Mouse (Mus musculus): ENCODE results near the gene Fam173a.

DNA sequence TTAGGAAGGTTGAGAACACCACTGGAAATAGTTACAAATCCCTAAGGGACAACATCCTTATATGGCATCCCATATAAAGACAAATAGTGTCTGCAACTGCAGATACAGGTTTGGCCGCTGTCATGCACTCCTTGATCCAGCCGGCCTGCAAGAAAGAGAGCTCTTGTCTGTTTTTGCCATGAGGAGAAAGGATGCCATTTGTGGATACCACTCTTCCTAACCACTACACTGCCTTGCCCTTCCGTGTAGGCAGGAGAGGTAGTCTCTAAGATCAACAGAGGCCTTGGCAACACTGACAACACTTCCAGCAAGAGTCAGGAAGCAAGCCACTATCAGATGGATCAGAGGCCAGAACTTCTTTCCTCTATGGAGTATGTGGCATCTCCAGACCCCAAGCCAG is 6.4 kb downstream of the Fam173a start, which contains the start of gene Ccdc78:
- no peak for TF ChIP-seq POLR2A (IDR thresholded peaks at IDR 0.05; ENCODE audit: borderline replicate concordance, low read depth, low read length)
- no peak for TF ChIP-seq CTCF (IDR thresholded peaks at IDR 0.05; ENCODE audit: low read depth, low read length)

Data from bone marrow macrophage, adult 2 months (primary cell).